ENCODE assay signal across 12 mouse cellular contexts in the genomic region with DNA sequence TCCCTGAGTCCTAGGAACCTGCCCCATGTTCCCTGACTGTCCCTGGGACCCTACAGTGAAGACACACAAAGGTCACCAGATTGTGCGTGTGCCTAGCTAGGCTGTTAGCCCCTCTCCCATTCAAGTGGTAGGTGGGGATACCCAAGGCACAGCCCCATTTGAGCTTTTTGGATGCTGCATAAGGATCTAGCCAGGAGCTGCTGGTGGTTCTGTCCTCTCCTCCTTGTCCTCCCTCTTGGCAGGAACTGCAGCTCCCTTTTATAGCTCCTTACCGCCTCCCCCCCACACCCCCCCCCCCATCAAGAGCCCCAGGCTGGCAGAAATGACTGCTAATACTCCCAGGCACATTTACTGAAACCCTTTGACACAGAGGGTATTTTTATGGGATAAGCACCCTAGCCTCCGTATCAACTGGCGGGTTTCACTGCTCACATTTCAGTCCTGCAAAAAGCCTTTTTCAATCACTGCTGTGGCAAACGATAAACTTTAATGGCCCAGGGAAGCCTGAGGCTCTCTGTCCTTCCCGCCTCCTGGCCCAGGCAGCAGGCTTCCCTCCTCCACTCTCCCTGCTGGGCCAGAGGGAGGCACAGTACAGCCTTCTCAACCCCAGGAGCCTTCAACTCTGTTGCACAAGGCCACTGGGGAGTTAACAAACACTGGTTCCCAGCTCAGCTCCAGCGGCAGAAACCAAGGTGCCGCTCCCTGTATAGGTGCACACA.
DNase-seq lines count a peak whose midpoint lies in the region; ATAC-seq lines count a peak whose summit lies in the region.
"Had no signal": no experiment of that assay in that cellular context is flagged by ENCODE, and none has a peak within 500 bp of the region (broad histone marks: within the 10 kb centered on the region; RNA-seq: fewer than 3 reads in every experiment).

No protein-coding gene starts in this region.

- no peaks in the 10 kb centered on the region for H3K27me3 ChIP-seq in heart, embryonic 12.5 days (replicated peaks)
- no peaks in the 10 kb centered on the region for H3K27me3 ChIP-seq in neural tube, embryonic 11.5 days (ENCODE audit: control insufficient read depth, insufficient read depth, low read length)
- no peaks in the 10 kb centered on the region for H3K27me3 ChIP-seq in limb, embryonic 10.5 days (ENCODE audit: low read depth, poor library complexity, severe bottlenecking)
- H3K27me3 ChIP-seq in stomach, embryonic 15.5 days (replicated peaks) = no peaks in the 10 kb centered on the region

- H3K9me3 ChIP-seq in heart, embryonic 12.5 days (replicated peaks) = no peaks in the 10 kb centered on the region
- H3K9me3 ChIP-seq in neural tube, embryonic 11.5 days (ENCODE audit: control insufficient read depth, low read length) = no peaks in the 10 kb centered on the region
- no peaks in the 10 kb centered on the region for H3K9me3 ChIP-seq in limb, embryonic 10.5 days (replicated peaks)
- no peaks in the 10 kb centered on the region for H3K9me3 ChIP-seq in stomach, embryonic 15.5 days

- no peaks in the 10 kb centered on the region for H3K36me3 ChIP-seq in heart, embryonic 12.5 days
- H3K36me3 ChIP-seq in neural tube, embryonic 11.5 days (ENCODE audit: control insufficient read depth, insufficient read depth, low read length) = no peaks in the 10 kb centered on the region
- H3K36me3 ChIP-seq in limb, embryonic 10.5 days = peaks cover 11% of the 10 kb centered on the region
- no peaks in the 10 kb centered on the region for H3K36me3 ChIP-seq in stomach, embryonic 15.5 days

- WGBS in heart, embryonic 12.5 days = 35% methylated on average over 8 of the region's 8 CpGs
- 27% methylated on average over 8 of the region's 8 CpGs for WGBS in neural tube, embryonic 11.5 days
- WGBS in limb, embryonic 10.5 days = 16% methylated on average over 8 of the region's 8 CpGs
- WGBS in stomach, embryonic 15.5 days = 51% methylated on average over 7 of the region's 8 CpGs

- peak overlapping the region; percentile 15; the same call in 1 of the 2 replicates for H3K27ac ChIP-seq in heart, embryonic 12.5 days (ENCODE audit: poor library complexity, severe bottlenecking)
- H3K27ac ChIP-seq in neural tube, embryonic 11.5 days (ENCODE audit: low read depth, low read length) = no peak overlapping the region
- H3K27ac ChIP-seq in limb, embryonic 10.5 days = peak overlapping the region; percentile 63
- H3K27ac ChIP-seq in stomach, embryonic 15.5 days = no peak overlapping the region
- H3K27ac ChIP-seq: macrophage had no signal

- no peak overlapping the region for H3K9ac ChIP-seq in heart, embryonic 12.5 days
- H3K9ac ChIP-seq in neural tube, embryonic 11.5 days (ENCODE audit: low read length) = no peak overlapping the region
- no peak overlapping the region for H3K9ac ChIP-seq in stomach, embryonic 15.5 days

- DNase-seq in heart, adult 9 months (ENCODE audit: low spot score in 2 of 2) = no peak
- DNase-seq in neural tube, embryonic 11.5 days (ENCODE audit: low spot score) = no peak
- no peak for DNase-seq in neural tube, embryonic 10.5 days (ENCODE audit: extremely low spot score, low spot score)
- DNase-seq in limb, embryonic 10.5 days (ENCODE audit: low spot score) = peak; percentile 73
- DNase-seq in cerebellum, adult 18-20 months = no peak
- DNase-seq: cerebellum, adult 9-10 months; right cerebral cortex, adult 18-20 months; thymus, postnatal 25 days had no signal

- H3K4me1 ChIP-seq in heart, embryonic 12.5 days (replicated peaks) = peaks cover 29% of the 10 kb centered on the region
- H3K4me1 ChIP-seq in neural tube, embryonic 11.5 days (ENCODE audit: control insufficient read depth, insufficient read depth, low read length) = peaks cover 9% of the 10 kb centered on the region
- peaks cover 91% of the 10 kb centered on the region for H3K4me1 ChIP-seq in limb, embryonic 10.5 days
- peaks cover 9% of the 10 kb centered on the region for H3K4me1 ChIP-seq in stomach, embryonic 15.5 days

- no peak overlapping the region for H3K4me2 ChIP-seq in heart, embryonic 12.5 days
- no peak overlapping the region for H3K4me2 ChIP-seq in neural tube, embryonic 11.5 days (ENCODE audit: low read depth)
- no peak overlapping the region for H3K4me2 ChIP-seq in stomach, embryonic 15.5 days

- no peak for ATAC-seq in heart, embryonic 12.5 days (ENCODE audit: insufficient number of reproducible peaks, low FRiP score)
- peak; percentile 46; the same call in 1 of the 2 replicates for ATAC-seq in neural tube, embryonic 11.5 days (ENCODE audit: insufficient read depth, low FRiP score, low TSS enrichment)
- 0 out of 2 replicates have a peak, but pooled peaks have one; percentile 22 for ATAC-seq in stomach, embryonic 15.5 days (ENCODE audit: insufficient read depth, low FRiP score, low read depth)
- ATAC-seq in megakaryocyte-erythroid progenitor cell, adult 5-6 weeks (replicated peaks; ENCODE audit: low FRiP score, low TSS enrichment, poor library complexity, severe bottlenecking) = no peak

- H3K4me3 ChIP-seq in heart, embryonic 12.5 days = no peak overlapping the region
- no peak overlapping the region for H3K4me3 ChIP-seq in neural tube, embryonic 11.5 days (ENCODE audit: low read depth, low read length)
- H3K4me3 ChIP-seq in limb, embryonic 10.5 days = no peak overlapping the region
- H3K4me3 ChIP-seq in stomach, embryonic 15.5 days (replicated peaks) = no peak overlapping the region

Comparison
In these comparisons a context has a peak if more than half of its experiments do, and no peak if none do; other contexts are left out.
1. ATAC-seq: peak in neural tube, embryonic 11.5 days (single experiment) and stomach, embryonic 15.5 days (single experiment); none in heart, embryonic 12.5 days (single experiment) and megakaryocyte-erythroid progenitor cell, adult 5-6 weeks (single experiment).
2. H3K27ac ChIP-seq: peak in heart, embryonic 12.5 days (single experiment) and limb, embryonic 10.5 days (single experiment); none in neural tube, embryonic 11.5 days (single experiment) and stomach, embryonic 15.5 days (single experiment).